Mouse (Mus musculus): ENCODE measurements around the gene Olfr354.

Gene Olfr354

DNA sequence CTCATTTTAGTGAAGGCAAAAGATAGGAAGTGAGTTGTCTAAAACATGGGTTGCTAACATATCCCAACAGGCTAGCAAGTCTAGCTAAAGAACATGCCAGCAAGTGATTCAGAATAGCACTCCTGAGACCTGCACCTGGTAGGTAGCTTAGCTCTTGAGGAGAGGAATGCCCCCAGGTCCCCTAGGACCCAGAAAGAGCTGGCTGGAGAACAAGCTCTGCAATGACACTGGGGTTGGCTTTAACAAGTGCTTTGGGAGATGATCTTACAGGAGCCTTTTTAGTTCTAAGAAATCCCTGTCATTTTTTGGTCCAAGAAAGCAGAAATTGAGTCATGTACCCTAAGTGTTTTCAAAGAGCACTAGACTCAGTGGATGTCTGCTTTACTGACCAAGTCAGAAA is at the start of gene Olfr354:
Olfr354 (plus strand) TSS at position 301 of the 400 bp plus-strand sequence.
- no peak for DNase-seq (ENCODE audit: low spot score)

GRCm38 (mm10) chr2:36862560-36862959 is 42.9 kb upstream of the Olfr354 start, which contains the start of gene Olfr351:
Gene Olfr351, minus strand, starts transcription at chr2:36862660.
- DNase-seq (ENCODE audit: low spot score) = no peak

DNA sequence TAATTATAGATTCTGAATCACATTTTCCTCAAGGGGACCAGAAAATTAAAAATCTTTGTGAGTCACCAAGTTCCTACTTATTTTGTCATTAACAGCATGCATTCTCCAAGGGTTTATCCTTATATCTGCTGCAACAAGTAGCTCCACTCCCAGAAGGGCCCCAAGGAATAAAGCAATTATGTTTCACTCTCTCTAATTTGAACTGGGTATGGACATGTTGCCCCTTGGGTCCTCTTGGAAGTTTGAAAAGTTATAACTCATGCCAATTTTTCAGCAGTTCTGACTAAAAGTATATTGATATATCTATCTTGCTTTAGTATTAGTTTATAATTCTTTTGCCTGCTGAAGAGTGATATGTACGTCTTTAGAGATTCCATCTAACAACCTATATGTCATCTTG is 37.3 kb upstream of the Olfr354 start, which contains the start of gene Olfr352:
Olfr352 (plus strand) TSS at position 301 of the 400 bp plus-strand sequence.
- DNase-seq (ENCODE audit: low spot score) = no peak

DNA sequence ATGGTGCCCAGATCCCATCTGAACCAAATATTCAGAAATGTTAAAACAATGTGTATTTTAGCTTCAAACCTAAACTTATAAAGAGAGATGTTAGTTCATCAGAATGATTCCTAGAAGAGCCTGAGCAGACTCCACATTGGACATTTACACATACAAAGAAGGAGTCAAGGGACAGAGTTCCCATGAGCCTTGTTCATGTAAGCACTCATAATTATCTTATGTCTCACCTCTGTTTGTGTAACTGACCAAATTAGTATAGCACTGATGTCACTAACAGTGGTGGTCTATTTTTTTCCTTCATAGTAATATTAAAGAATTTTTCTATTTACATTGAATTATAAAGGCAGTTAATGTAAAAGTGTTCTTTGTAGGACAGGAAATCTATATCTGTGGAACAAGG is 12.6 kb upstream of the Olfr354 start, which contains the start of gene Olfr353:
Olfr353 (minus strand) TSS at position 101 of the 400 bp plus-strand sequence.
- no peak for DNase-seq (ENCODE audit: low spot score)

GRCm38 (mm10) chr2:36897114-36897513 is 8.4 kb upstream of the Olfr354 start:
- DNase-seq (ENCODE audit: low spot score) = no peak

DNA sequence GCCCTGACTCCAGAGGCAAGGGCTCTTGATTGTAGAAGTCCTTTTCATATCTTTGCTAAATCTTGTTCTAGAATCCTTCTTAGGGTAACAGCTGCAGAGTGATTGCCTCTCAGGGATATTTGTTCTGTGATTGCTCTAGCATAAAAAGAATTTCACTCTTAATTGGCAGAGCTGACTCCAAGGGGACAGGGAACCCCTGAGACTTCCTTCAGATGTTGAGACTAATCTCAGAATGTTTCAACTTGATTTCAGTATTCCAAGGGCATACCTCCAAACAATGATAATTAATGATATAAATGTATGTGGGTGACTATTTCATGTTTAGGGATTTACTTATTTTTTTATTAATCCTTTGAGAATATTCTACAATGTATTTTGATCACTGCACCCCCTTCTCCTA is 23.3 kb downstream of the Olfr354 start, which contains the start of gene Olfr355:
Olfr355 (minus strand) TSS at position 101 of the 400 bp plus-strand sequence.
- DNase-seq (ENCODE audit: low spot score) = no peak

- no peak for DNase-seq (ENCODE audit: low spot score)
Observed at GRCm38 (mm10) chr2:36936821-36937220, 31.3 kb downstream of the Olfr354 start, which contains the start of gene Olfr356. Gene Olfr356, plus strand, starts transcription at chr2:36937121.
